Mouse (Mus musculus) limb, embryonic 10.5 days (tissue): ENCODE data around the gene Naa15. TPM values are rescaled to one million over a fixed set of nuclear protein-coding genes. Genes with fewer than 3 reads are reported as not detected.

Experiments
- DNase-seq: peaks from one replicate; pipeline ENCODE4 v3.0.0-alpha.2; 2017; ENCODE audit warnings: low spot score
- H3K27ac ChIP-seq: fragments of 300-500 bp; sonication (generic); 2 replicates; pipeline ENCODE4 v1.5.1; 2016; ENCODE audit warnings: mild to moderate bottlenecking
- H3K27me3 ChIP-seq: fragments of 300-500 bp; sonication (generic); 2 replicates; pipeline ENCODE4 v1.6.1; 2016; ENCODE audit warnings: low read depth, mild to moderate bottlenecking; ENCODE audit not compliant: poor library complexity, severe bottlenecking
- H3K36me3 ChIP-seq: fragments of 300-500 bp; sonication (generic); 2 replicates; pipeline ENCODE4 v1.6.1; 2016; ENCODE audit warnings: mild to moderate bottlenecking, moderate library complexity
- H3K4me1 ChIP-seq: fragments of 300-500 bp; sonication (generic); 2 replicates; pipeline ENCODE4 v1.6.1; 2016
- H3K4me3 ChIP-seq: fragments of 300-500 bp; sonication (generic); 2 replicates; pipeline ENCODE4 v1.5.1; 2016; ENCODE audit warnings: mild to moderate bottlenecking, moderate library complexity
- H3K9me3 ChIP-seq: fragments of 300-500 bp; sonication (generic); replicated peaks from 2 replicates; pipeline ENCODE4 v1.6.1; 2016; ENCODE audit warnings: mild to moderate bottlenecking
- WGBS: fragments of 180-500 bp; shearing (Covaris S2); methylation state at CpG from one replicate; pipeline ENCODE4 v1.1.7; 2016; 5-methylcytosine and 5-hydroxymethylcytosine counted together
- polyA plus RNA-seq: library from polyadenylated mRNA; unstranded; fragments of >200 nt; fragmentation: Nextera tagmentation; extraction: Ambion mirVana; gene quantifications from 2 replicates; pipeline ENCODE4 v1.2.1, GENCODE M21; 2016

Naa15 gene
- polyA plus RNA-seq, 1 experiment from 2014 or later, result 64.0 TPM

GRCm38 (mm10) chr3:51484370-51484769 lies 69.4 kb downstream of the Naa15 start:
- H3K27me3 ChIP-seq, result no peaks in the 10 kb centered on the region
- peaks cover 8% of the 10 kb centered on the region for H3K36me3 ChIP-seq
- peak overlapping the region; percentile 86 for H3K4me3 ChIP-seq
- no peak for DNase-seq
- WGBS, result under 1% methylated on average over 33 of the region's 33 CpGs
- peak overlapping the region; percentile 95 for H3K27ac ChIP-seq
- H3K9me3 ChIP-seq, result no peaks in the 10 kb centered on the region
- H3K4me1 ChIP-seq, result peaks cover 27% of the 10 kb centered on the region

DNA sequence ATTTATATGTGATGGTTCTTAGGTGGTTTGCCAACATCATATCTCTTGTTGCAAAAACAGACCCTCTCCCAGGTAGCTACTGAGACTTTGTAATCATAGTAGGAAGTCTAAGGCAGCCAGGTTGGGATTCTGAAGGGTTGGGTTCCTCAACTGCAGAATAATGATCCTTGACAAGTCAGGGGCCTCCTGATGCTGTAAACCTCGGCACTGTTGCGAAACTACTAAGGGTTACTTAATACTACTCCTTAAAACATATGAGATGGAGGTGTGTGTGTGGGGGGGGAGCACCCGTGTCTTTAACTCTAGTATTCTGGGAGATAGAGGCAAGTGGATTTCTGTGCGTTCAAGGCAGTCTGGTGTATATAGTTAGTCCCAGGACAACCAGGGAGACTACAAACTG lies 70.4 kb downstream of the Naa15 start:
- no peak for DNase-seq
- Histone ChIP-seq H3K4me1 (peaks cover 27% of the 10 kb centered on the region), H3K9me3 (no peaks in the 10 kb centered on the region), H3K27me3 (no peaks in the 10 kb centered on the region), H3K4me3 (peak overlapping the region; percentile 86), H3K36me3 (peaks cover 8% of the 10 kb centered on the region), H3K27ac (no peak overlapping the region)
- WGBS, result 81% methylated on average over 4 of the region's 4 CpGs

GRCm38 (mm10) chr3:51486491-51487195 lies 71.7 kb downstream of the Naa15 start:
- no peak for DNase-seq
- no peak overlapping the region for H3K27ac ChIP-seq
- peaks cover 8% of the 10 kb centered on the region for H3K36me3 ChIP-seq
- peaks cover 27% of the 10 kb centered on the region for H3K4me1 ChIP-seq
- no peaks in the 10 kb centered on the region for H3K9me3 ChIP-seq
- 91% methylated on average over 4 of the region's 4 CpGs for WGBS
- H3K27me3 ChIP-seq, result no peaks in the 10 kb centered on the region
- H3K4me3 ChIP-seq, result no peak overlapping the region

GRCm38 (mm10) chr3:51490088-51490753 lies 75.3 kb downstream of the Naa15 start:
- no peak for DNase-seq
- H3K9me3 ChIP-seq, result no peaks in the 10 kb centered on the region
- no peak overlapping the region for H3K27ac ChIP-seq
- H3K4me3 ChIP-seq, result no peak overlapping the region
- 86% methylated on average over 7 of the region's 7 CpGs for WGBS
- H3K27me3 ChIP-seq, result no peaks in the 10 kb centered on the region
- H3K36me3 ChIP-seq, result peaks cover 27% of the 10 kb centered on the region
- peaks cover 5% of the 10 kb centered on the region for H3K4me1 ChIP-seq

DNA sequence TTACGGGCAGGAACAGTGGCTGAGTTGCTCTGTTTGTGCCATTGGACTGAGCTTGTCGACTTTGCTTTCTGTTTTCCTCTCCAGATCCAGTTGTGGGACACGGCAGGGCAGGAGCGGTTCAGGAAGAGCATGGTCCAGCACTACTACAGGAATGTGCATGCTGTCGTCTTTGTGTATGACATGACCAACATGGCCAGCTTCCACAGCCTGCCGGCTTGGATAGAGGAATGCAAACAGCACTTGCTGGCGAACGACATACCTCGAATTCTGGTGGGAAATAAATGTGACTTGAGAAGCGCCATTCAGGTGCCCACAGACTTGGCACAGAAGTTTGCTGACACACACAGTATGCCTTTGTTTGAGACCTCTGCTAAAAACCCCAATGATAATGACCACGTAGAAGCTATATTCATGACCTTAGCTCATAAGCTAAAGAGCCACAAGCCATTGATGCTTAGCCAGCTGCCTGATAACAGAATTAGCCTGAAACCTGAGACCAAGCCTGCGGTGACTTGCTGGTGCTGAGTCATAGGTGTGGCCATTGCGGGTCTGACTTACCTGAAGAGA lies 78.4 kb downstream of the Naa15 start:
- peaks cover 22% of the 10 kb centered on the region for H3K36me3 ChIP-seq
- no peaks in the 10 kb centered on the region for H3K4me1 ChIP-seq
- H3K27ac ChIP-seq, result no peak overlapping the region
- DNase-seq, result no peak
- H3K4me3 ChIP-seq, result no peak overlapping the region
- no peaks in the 10 kb centered on the region for H3K9me3 ChIP-seq
- no peaks in the 10 kb centered on the region for H3K27me3 ChIP-seq
- WGBS, result 86% methylated on average over 13 of the region's 13 CpGs

DNA sequence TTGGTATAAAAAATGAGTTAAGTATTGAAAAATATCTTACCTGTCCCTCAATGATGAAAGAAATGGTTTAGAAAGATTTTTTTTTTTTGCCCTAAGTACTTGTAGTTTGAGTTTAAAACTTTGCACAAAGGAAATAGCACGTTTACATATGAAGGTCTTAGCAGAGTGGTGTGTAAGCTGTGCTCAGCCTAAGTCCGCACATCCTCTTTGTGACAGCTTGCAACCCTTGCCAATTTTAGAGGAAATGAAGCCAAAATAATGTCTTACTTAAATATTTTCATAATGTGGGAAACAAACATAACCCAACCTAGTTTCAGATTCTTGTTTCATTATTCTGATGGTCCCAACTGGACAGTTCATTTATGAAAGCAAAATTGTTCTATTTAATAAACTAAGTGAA lies 79.5 kb downstream of the Naa15 start:
- Histone ChIP-seq H3K4me3 (no peak overlapping the region), H3K27me3 (no peaks in the 10 kb centered on the region), H3K9me3 (no peaks in the 10 kb centered on the region), H3K36me3 (peaks cover 21% of the 10 kb centered on the region), H3K4me1 (no peaks in the 10 kb centered on the region), H3K27ac (no peak overlapping the region)
- 93% methylated on average over 2 of the region's 2 CpGs for WGBS
- no peak for DNase-seq

DNA sequence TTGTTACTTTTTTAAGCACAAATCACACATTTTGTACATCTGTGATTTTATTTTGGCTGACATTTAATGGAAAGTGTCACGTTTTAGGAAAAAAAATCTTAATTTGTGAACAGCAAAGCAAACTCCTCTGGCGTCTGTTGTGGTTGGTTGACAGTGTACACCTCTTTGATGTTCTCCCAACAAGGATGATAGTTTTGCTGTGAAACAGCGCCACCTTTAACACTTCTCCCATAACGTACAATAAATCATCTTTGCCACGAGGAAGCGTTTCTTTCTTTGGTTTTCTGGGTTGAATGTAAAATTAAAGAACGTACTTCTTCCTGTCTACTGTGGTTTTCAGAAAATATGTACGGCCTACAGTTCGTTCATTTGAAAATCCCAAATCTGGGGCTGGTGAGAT lies 80.7 kb downstream of the Naa15 start:
- DNase-seq, result no peak
- 92% methylated on average over 9 of the region's 9 CpGs for WGBS

GRCm38 (mm10) chr3:51497978-51498377 lies 83.0 kb downstream of the Naa15 start:
- DNase-seq, result no peak
- Histone ChIP-seq H3K36me3 (peaks cover 21% of the 10 kb centered on the region), H3K4me3 (no peak overlapping the region), H3K27ac (no peak overlapping the region), H3K4me1 (no peaks in the 10 kb centered on the region), H3K27me3 (no peaks in the 10 kb centered on the region), H3K9me3 (no peaks in the 10 kb centered on the region)
- WGBS, result 95% methylated on average over 1 of the region's 1 CpGs

More for the DNA sequence above, 80.7 kb downstream of the Naa15 start:
- Histone ChIP-seq H3K36me3 (peaks cover 21% of the 10 kb centered on the region), H3K9me3 (no peaks in the 10 kb centered on the region), H3K4me3 (no peak overlapping the region), H3K27ac (no peak overlapping the region), H3K4me1 (no peaks in the 10 kb centered on the region), H3K27me3 (no peaks in the 10 kb centered on the region)

- H3K27ac ChIP-seq, result no peak overlapping the region
- DNase-seq, result no peak
- peaks cover 15% of the 10 kb centered on the region for H3K36me3 ChIP-seq
- 81% methylated on average over 5 of the region's 5 CpGs for WGBS
- no peaks in the 10 kb centered on the region for H3K4me1 ChIP-seq
- H3K27me3 ChIP-seq, result no peaks in the 10 kb centered on the region
- H3K4me3 ChIP-seq, result no peak overlapping the region
- no peaks in the 10 kb centered on the region for H3K9me3 ChIP-seq
Measured at GRCm38 (mm10) chr3:51498659-51499058, 83.7 kb downstream of the Naa15 start.

- no peak for DNase-seq
- Histone ChIP-seq H3K27me3 (no peaks in the 10 kb centered on the region), H3K4me1 (no peaks in the 10 kb centered on the region), H3K36me3 (peaks cover 5% of the 10 kb centered on the region), H3K27ac (no peak overlapping the region), H3K4me3 (no peak overlapping the region), H3K9me3 (no peaks in the 10 kb centered on the region)
- 94% methylated on average over 4 of the region's 4 CpGs for WGBS
Measured at GRCm38 (mm10) chr3:51499876-51500275, 84.9 kb downstream of the Naa15 start.

GRCm38 (mm10) chr3:51504385-51504952 lies 89.5 kb downstream of the Naa15 start:
- Histone ChIP-seq H3K9me3 (no peaks in the 10 kb centered on the region), H3K36me3 (no peaks in the 10 kb centered on the region), H3K4me1 (no peaks in the 10 kb centered on the region), H3K27me3 (no peaks in the 10 kb centered on the region), H3K27ac (no peak overlapping the region), H3K4me3 (no peak overlapping the region)
- WGBS, result 87% methylated on average over 11 of the region's 11 CpGs
- no peak for DNase-seq

DNA sequence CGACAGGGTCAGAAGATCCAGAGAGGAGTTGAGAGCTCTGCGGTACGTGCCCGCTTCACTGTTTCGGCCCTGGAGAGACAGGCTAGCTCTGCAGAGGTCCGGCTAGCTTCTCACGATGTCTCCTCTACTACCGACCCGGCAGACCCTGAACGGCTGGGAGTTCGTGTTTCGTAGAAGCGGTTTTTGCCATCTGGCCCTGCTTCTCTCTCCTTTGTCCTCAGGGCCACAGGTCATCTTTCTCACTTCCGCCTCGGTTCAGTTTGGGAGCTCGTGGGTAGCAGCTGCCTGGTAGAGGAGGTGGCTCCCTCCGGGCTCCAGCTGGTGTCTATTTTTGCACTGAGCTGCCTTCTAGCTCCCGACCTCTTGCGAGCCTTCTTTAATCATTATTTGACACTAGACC lies 90.5 kb downstream of the Naa15 start:
- H3K36me3 ChIP-seq, result no peaks in the 10 kb centered on the region
- H3K9me3 ChIP-seq, result no peaks in the 10 kb centered on the region
- 73% methylated on average over 19 of the region's 19 CpGs for WGBS
- no peak overlapping the region for H3K4me3 ChIP-seq
- peak; percentile 44 for DNase-seq
- H3K4me1 ChIP-seq, result no peaks in the 10 kb centered on the region
- H3K27ac ChIP-seq, result no peak overlapping the region
- H3K27me3 ChIP-seq, result no peaks in the 10 kb centered on the region

- Histone ChIP-seq H3K9me3 (no peaks in the 10 kb centered on the region), H3K4me3 (no peak overlapping the region), H3K36me3 (no peaks in the 10 kb centered on the region), H3K27me3 (no peaks in the 10 kb centered on the region), H3K27ac (peak overlapping the region; percentile 53), H3K4me1 (no peaks in the 10 kb centered on the region)
- peak; percentile 80 for DNase-seq
- WGBS, result 32% methylated on average over 8 of the region's 8 CpGs
Measured at GRCm38 (mm10) chr3:51510903-51511302, 96.0 kb downstream of the Naa15 start.
